Mouse (Mus musculus) olfactory bulb, adult 2 months (tissue): ENCODE measurements around the gene Ankrd13c.

Source experiments
- CTCF ChIP-seq: fragments of 200-500 bp; IDR thresholded peaks from 2 replicates; pipeline ENCODE4 v1.5.1; 2012; ENCODE audit warnings: low read depth, mild to moderate bottlenecking, low read length, moderate library complexity; ENCODE audit not compliant: insufficient read depth
- POLR2A ChIP-seq: fragments of 200-500 bp; IDR thresholded peaks from 2 replicates; pipeline ENCODE4 v1.6.1; 2012; ENCODE audit warnings: mild to moderate bottlenecking, low read depth, low read length, moderate library complexity; ENCODE audit not compliant: insufficient read depth

DNA sequence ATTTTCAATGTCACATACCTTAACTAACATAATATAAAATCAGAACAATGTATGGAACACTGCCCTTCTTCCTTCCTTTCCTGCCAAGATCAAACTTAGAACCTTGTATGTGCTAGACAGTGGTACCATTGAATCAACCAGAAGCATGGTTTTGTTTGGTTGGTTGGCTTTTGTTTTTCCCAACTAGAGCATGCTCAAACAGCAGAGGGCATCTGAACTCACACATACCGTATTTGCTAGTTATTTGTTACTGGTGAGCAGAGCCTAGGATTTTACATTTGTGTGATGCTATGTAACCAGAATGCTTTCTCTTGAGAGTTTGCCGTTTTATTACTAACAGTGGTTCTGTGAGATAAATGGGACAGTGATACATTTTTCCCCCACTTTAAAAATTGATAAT is 102.5 kb downstream of the Ankrd13c start:
- TF ChIP-seq CTCF, result no peak
- no peak for TF ChIP-seq POLR2A
